Mouse (Mus musculus): ENCODE results near the gene Sec14l5. TPM values are rescaled to one million over a fixed set of nuclear protein-coding genes. Genes with fewer than 3 reads are reported as not detected.

Gene Sec14l5
- 1 to 10 TPM; 2.4 to 3.4 TPM for total RNA-seq (2021)
- long read RNA-seq, experiment 1, partial matches to known transcripts = 1 of 2 reads
- long read RNA-seq, experiment 1, other reads (novel, unspliced or antisense) = 1 of 2 reads
- long read RNA-seq, experiment 2, partial matches to known transcripts = 0 of 1 reads
- long read RNA-seq, experiment 2, other reads (novel, unspliced or antisense) = 1 of 1 reads

GRCm38 (mm10) chr16:5147037-5147385, at the start of gene Sec14l5:
TSS of gene Sec14l5 (plus strand) at chr16:5147109.
- no peak for DNase-seq (ENCODE audit: low spot score in 2 of 2)

DNA sequence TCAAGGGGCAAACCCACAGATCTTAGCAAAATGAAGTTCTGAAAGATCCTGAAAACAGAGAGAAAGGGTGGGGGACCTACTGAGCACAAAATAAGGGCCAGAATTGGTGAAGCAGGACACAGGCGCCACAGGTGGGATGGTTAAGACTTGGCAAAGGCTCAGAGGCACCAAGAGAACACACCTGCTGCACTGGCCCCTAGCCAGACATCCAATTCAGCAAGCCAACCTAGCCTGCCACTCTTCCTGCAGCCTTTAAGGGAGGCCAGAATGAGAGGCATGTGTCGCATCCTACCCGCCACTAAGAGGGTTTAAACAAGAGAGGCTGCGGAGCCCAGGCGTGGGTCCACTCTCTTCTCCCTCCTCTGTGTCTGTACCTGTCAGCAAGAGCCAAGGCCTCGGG, 45.9 kb upstream of the Sec14l5 start:
- no peak for DNase-seq (ENCODE audit: low spot score in 2 of 2)

GRCm38 (mm10) chr16:5109877-5110276, 37.0 kb upstream of the Sec14l5 start:
- DNase-seq (ENCODE audit: low spot score in 2 of 2) = no peak

- DNase-seq (ENCODE audit: low spot score in 2 of 2) = no peak
Observed at GRCm38 (mm10) chr16:5111021-5111420, 35.9 kb upstream of the Sec14l5 start.

DNA sequence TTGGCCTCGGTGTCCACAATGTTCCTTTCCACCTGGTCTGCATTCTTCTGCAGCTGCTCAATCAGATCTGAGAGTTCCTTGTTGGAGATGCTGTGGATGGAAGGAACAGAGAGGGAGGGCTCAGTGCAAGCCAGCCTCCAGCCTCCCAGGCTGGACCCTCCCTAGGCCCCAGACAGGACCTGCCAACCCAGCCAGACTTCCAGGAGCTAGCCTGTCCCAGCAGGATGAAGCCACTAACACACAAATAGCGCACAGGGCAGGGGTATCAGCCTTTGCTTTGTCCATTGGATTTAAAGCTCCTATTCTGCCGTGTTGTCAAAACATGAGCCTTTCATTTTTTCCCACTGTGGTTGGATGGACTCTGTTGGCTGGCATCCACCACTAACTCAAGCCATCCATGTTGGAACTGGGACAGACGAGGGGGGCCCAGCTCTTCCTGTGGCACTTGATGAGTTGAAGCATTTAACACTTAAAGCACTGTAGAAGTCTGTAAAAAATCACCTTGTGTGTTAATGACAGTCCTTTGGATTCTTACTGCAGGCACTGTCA, 33.8 kb upstream of the Sec14l5 start:
- no peak for DNase-seq (ENCODE audit: low spot score in 2 of 2)

- no peak for DNase-seq (ENCODE audit: low spot score in 2 of 2)
Observed at GRCm38 (mm10) chr16:5113582-5113981, 33.3 kb upstream of the Sec14l5 start.

- DNase-seq (ENCODE audit: low spot score in 2 of 2) = no peak
Observed at GRCm38 (mm10) chr16:5119385-5119784, 27.5 kb upstream of the Sec14l5 start.

DNA sequence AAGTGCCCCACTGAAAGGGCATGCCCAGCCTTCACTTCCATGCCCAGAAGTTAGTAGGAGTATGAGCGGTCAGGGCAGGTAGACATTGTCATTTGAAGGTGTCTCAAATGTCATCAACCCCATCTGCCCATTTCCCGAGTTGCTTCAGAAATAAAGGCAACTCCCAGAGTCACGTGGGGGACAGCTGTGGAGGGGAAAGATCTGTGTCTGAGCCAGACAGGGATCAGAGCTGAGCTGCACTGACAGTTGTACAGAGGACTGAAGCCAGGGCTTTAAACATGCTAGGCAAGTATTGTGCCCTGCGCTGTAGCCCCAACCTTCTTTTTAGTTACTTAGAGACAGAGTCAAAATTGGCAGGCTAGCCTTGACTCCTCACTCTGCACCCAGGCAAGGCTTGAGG, 27.1 kb upstream of the Sec14l5 start:
- no peak for DNase-seq (ENCODE audit: low spot score in 2 of 2)

DNA sequence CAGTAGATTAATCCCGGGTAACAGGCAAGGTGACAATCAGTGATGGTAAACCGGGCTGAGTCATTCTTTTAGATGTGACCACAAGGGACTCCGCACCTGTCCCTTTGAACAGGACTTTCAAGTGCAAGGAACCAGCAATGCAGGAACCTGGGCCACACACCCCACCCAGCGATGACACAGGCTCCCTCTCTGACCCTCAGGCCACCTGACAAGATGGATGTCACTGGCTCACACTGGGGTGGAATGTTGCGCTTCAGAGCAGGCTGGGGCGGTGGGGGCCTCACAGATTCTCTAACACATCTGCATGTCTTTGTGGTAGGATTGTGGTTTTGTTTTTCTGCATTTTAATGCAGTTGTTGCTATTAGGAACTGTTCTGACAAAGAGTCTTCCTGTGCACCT, 23.4 kb upstream of the Sec14l5 start:
- DNase-seq (ENCODE audit: low spot score in 2 of 2) = no peak

- DNase-seq (ENCODE audit: low spot score in 2 of 2) = no peak
Observed at GRCm38 (mm10) chr16:5130196-5130595, 16.7 kb upstream of the Sec14l5 start.

DNA sequence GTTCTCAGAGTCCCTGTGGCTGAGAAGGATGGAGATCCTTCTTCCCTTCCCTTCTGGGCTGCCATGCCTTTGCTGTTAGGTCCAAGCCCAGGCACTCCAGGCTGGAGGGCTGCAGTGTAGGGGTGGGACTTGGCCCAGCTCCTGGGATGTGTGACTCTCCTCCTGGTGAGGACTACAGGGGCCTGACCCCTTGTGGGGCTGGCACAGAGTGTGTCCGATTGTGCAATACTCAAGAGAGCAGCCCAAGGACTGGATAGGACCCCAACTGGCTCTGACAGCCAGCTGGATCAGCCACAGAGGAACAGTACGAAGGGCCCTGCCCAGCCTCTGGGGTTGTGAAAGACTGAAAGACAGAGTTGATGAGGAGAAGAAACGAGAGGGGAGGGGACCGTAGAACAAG, 16.1 kb upstream of the Sec14l5 start:
- no peak for DNase-seq (ENCODE audit: low spot score in 2 of 2)

DNA sequence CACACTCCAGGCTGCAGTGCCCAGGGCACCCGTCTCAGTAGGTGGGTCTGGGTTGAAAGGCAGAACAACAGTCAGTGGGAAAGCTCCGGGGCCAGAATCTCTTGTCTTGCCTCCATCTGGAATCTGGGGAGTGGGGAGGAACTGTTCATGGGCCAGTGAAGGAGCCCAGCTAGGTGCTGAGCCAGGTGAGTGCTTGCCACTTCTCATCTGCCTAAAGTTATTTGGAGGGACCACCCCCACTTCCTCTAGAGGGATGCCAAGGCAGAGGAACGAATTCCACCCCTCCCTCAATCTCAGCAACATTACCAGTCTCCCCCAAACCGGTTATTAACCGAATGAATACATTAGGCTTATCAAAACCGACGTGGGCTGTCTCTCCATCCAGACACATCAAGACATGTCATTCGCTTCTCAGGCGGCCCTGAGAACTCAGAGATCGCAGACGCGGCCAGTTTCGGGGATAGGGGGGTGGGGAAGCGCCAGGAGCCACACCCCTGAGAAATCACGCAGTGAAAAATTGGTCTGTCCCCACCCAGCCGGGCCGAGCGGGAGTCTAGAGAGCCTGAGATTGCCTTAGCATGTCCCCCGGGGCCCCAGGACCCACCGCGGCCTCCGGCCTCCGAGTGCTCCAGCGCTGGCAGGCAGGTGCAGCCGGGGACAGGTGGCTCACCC, 15.5 kb upstream of the Sec14l5 start:
- no peak for DNase-seq (ENCODE audit: low spot score in 2 of 2)

DNA sequence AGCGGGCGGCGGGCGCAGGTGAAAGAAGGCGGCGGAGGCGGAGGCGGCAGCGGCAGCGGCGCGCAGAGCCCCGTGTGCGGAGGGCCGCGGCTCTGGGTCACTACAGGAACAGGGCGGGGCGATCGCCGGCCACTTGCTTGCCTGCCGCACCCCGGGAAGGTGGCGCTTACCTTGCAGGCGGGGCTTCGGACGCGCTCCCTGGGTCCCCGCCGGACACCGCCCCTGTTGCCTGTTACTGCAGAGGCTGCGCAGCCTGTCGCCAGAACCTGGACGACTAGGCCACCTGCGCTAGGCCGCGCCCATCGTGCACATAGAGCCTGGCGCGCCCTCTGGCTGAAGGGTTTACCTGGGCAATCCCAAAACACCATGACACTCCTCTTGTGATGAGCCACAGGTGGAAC, 14.5 kb upstream of the Sec14l5 start, which contains the start of gene Ppl:
Gene Ppl (minus strand): TSS at position 21 of the 401 bp plus-strand sequence.
- no peak for DNase-seq (ENCODE audit: low spot score in 2 of 2)

DNA sequence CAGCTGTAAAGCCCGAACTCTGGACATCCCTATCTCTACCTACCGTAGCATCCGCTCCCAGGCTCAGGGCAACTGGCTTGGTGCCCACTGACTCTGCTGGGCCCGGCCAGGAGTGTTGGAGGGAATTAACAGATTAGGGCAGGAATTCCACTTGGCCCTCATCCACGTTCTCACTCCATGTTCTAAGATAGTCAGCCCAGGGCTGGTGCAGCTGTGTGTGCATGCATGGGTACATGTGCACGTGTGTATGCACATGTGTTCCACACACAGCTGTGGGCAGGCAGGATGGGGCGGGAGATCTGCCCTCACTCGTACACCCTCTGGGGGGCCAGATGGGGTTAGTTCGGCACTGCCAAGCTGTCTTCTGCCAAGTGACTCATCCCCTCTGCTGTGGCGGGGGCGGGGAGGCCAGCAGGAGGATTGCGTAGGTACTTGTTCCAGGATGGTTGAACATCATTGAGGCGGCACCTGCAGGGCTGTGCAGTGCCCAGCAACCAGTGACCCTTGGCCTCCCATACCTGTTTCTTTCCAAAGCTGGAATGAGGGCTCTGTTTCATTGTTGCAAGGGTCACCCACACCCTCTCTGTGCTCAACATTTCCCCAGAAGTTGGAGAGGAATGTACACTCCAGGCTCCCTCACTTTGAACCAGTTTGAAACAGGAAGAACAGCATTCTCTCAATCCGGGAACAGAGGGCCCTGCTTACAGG, 12.1 kb upstream of the Sec14l5 start:
- peak; percentile 49 to 52 for DNase-seq (ENCODE audit: low spot score in 2 of 2)

- DNase-seq (ENCODE audit: low spot score in 2 of 2) = no peak
Observed at GRCm38 (mm10) chr16:5135551-5136261, 11.2 kb upstream of the Sec14l5 start.

DNA sequence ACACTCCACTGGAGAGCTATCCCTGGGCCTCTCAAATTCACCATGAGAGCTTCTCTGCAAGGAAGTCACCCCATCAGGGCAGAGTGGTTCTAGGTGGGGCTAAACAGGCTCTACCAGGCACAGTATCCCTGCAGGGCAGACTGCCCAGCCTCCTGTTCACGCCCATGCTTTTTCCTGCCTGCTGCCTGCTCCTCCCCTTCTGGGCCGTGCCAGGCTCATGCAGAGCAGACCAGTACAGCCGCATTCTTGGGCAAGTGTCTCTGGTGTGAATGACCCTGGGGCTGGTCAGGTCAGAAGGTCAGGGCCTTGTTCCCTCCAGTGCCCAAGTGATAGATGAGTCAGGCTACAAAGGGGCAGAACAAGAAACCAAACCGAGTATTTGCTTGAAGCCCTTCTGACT, 10.4 kb upstream of the Sec14l5 start:
- DNase-seq (ENCODE audit: low spot score in 2 of 2) = no peak

DNA sequence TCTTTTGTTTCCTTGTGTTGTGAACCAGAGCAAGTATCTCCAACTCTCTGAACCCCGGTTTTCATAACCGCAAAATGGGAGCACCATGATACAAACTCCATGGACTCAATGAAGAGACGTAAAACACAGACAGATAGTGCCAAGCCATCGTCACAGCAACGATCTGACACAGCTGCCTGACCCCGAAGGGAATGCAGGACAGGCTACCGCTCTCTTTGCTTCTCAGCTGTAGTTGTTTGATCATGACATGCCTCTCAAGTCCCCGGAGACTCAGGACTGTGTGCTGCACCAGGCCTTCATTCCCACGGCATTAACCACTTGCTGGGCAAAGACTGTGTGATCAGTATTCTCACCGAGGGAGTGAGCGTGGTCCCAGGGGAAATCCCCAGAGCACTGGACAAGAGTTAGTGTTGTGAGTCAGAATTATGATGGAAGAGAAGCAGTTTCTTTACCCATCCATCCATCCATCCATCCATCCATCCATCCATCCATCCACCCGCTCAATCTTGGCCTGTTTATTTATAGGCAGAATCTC, 9.8 kb upstream of the Sec14l5 start:
- DNase-seq (ENCODE audit: low spot score in 2 of 2) = no peak

GRCm38 (mm10) chr16:5139741-5140140, 7.2 kb upstream of the Sec14l5 start:
- no peak for DNase-seq (ENCODE audit: low spot score in 2 of 2)

GRCm38 (mm10) chr16:5145570-5145969, 1.3 kb upstream of the Sec14l5 start:
- DNase-seq (ENCODE audit: low spot score in 2 of 2) = peak; percentile 74 to 85

- DNase-seq (ENCODE audit: low spot score in 2 of 2) = peak in 1 of 2 experiments; percentile 51
Observed at GRCm38 (mm10) chr16:5146367-5147036, 407 bp upstream of the Sec14l5 start.

DNA sequence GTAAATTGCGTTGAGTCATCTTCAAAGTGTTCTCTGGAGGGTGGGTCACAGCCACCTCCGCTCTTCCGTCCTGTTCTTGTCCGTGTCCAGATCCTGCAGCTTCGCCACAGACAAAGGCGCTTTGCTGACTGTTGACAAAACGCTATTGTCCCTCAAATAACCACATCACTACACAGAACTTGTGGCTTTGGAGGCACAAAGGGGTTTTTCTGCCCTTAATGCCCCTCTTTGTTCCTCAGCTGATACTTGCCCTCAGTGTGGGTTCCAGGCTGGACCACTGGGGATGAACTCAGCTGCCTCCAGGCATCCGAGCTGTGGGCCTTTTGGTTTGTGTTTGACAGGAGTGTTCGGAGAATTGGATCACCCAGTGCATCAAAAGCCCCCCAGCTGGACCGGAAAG, 3.6 kb downstream of the Sec14l5 start:
- DNase-seq (ENCODE audit: low spot score in 2 of 2) = no peak

Measured in layer of hippocampus, postnatal 14 days (tissue).